Mouse (Mus musculus): ENCODE measurements around the gene Bmpr2.

DNA sequence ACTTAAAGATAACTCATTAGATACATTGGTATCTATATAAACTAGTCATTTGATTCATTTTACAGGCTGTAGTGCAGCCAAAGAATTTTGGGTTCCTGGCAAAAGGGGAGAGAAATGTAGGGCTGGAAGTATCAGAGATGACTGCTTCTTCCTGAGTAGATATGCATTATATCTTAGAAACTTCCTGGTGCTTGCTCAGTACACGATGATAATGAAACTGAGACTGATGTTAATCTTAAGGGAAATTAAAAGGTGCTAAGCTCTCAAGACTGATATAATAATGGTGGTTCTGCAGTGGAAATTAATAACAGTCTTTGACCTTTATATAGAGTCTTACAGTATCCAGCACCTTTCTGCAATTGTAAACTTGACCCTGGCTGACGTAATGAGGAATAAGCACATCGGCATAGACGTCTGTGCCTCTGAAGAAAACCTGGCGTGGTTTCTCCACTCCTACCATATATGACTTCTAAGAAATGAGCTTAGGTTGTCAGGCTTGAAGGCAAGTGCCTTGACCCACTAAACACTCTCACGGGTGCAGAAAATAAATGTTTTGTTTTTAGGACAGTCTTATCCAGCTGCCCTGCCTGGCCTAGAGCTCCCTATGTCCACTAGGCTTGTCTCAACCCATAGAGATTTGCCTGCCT lies 24.3 kb upstream of the Bmpr2 start:
- TF ChIP-seq CTCF (IDR thresholded peaks at IDR 0.05; ENCODE audit: control insufficient read depth, insufficient read depth, insufficient read length), result no peak
- no peak for TF ChIP-seq USF1 (IDR thresholded peaks at IDR 0.05; ENCODE audit: low read depth)
- TF ChIP-seq MAX (IDR thresholded peaks at IDR 0.05), result no peak
- TF ChIP-seq MYOD1 (IDR thresholded peaks at IDR 0.05; ENCODE audit: control insufficient read depth, insufficient read length, low read depth), result no peak
- no peak for TF ChIP-seq FOSL1 (IDR thresholded peaks at IDR 0.05; ENCODE audit: insufficient read depth, low read length, poor library complexity, severe bottlenecking)
